Mouse (Mus musculus) midbrain, postnatal 0 days (tissue): Measurements from ENCODE around the gene Trim66. TPM values are rescaled to one million over a fixed set of nuclear protein-coding genes. Genes with fewer than 3 reads are reported as not detected.

Source experiments
- ATAC-seq: fragments of 200-750 bp; cut with Nextera tagmentation; 2 replicates; pipeline ENCODE4 v1.8.0; 2017; ENCODE audit warnings: moderate number of reproducible peaks, mild to moderate bottlenecking, moderate TSS enrichment, moderate library complexity; ENCODE audit not compliant: low FRiP score
- DNase-seq: peaks from one replicate; pipeline ENCODE4 v3.0.0-alpha.2; 2015; ENCODE audit warnings: low spot score
- H3K27ac ChIP-seq: fragments of 300-500 bp; sonication (generic); 2 replicates; pipeline ENCODE4 v1.5.1; 2014; ENCODE audit warnings: low read depth, mild to moderate bottlenecking, low read length, mixed read lengths
- H3K27me3 ChIP-seq: fragments of 300-500 bp; sonication (generic); 2 replicates; pipeline ENCODE4 v1.6.1; 2014; ENCODE audit warnings: low read length, control low read depth, mixed read lengths; ENCODE audit not compliant: insufficient read depth
- H3K36me3 ChIP-seq: fragments of 300-500 bp; sonication (generic); 2 replicates; pipeline ENCODE4 v1.6.1; 2014; ENCODE audit warnings: low read length, control low read depth, mixed read lengths; ENCODE audit not compliant: insufficient read depth
- H3K4me1 ChIP-seq: fragments of 300-500 bp; sonication (generic); 2 replicates; pipeline ENCODE4 v1.6.1; 2014; ENCODE audit warnings: mild to moderate bottlenecking, control low read depth, antibody characterized with exemption, low read length, mixed read lengths; ENCODE audit not compliant: insufficient read depth
- H3K4me2 ChIP-seq: fragments of 300-500 bp; sonication (generic); 2 replicates; pipeline ENCODE4 v1.6.1; 2014; ENCODE audit warnings: low read depth, mild to moderate bottlenecking, low read length, mixed read lengths; ENCODE audit not compliant: poor library complexity, severe bottlenecking
- H3K4me3 ChIP-seq: fragments of 300-500 bp; sonication (generic); 2 replicates; pipeline ENCODE4 v1.5.1; 2014; ENCODE audit warnings: low read depth, mild to moderate bottlenecking, low read length, moderate library complexity
- H3K9ac ChIP-seq: fragments of 300-500 bp; sonication (generic); replicated peaks from 2 replicates; pipeline ENCODE4 v1.6.1; 2014; ENCODE audit warnings: mild to moderate bottlenecking, low read length, moderate library complexity, mixed read lengths; ENCODE audit not compliant: poor library complexity, severe bottlenecking
- H3K9me3 ChIP-seq: fragments of 300-500 bp; sonication (generic); 2 replicates; pipeline ENCODE4 v1.6.1; 2016; ENCODE audit warnings: low read length, control low read depth
- CTCF ChIP-seq: IDR thresholded peaks from 2 replicates; pipeline ENCODE4 v1.5.1; 2016; ENCODE audit warnings: antibody characterized with exemption, mild to moderate bottlenecking
- WGBS: fragments of 180-500 bp; shearing (Covaris S2); extraction: QIAGEN DNeasy Blood & Tissue Kit; methylation state at CpG from one replicate; pipeline ENCODE4 v1.1.7; 2014; 5-methylcytosine and 5-hydroxymethylcytosine counted together
- polyA plus RNA-seq: library from polyadenylated mRNA; unstranded; fragments of >200 nt; fragmentation: Nextera tagmentation; extraction: Ambion mirVana; gene quantifications from 2 replicates; pipeline ENCODE4 v1.2.1, GENCODE M21; 2015
- total RNA-seq: library from RNA; depleted of rRNA; stranded (reverse); fragments of >200 nt; gene quantifications from 2 replicates; pipeline ENCODE4 v1.2.3, GENCODE M21; 2014

Gene Trim66
- total and polyA plus RNA-seq, 2 experiments from 2014 or later = 1.9 to 9.1 TPM

- no peak for TF ChIP-seq CTCF
- Histone ChIP-seq H3K4me2 (no peak overlapping the region), H3K4me3 (no peak overlapping the region), H3K27me3 (no peaks in the 10 kb centered on the region), H3K36me3 (0 out of 2 replicates have a peak, but pooled peaks cover 3% of the 10 kb centered on the region), H3K9ac (no peak overlapping the region), H3K9me3 (no peaks in the 10 kb centered on the region), H3K4me1 (no peaks in the 10 kb centered on the region), H3K27ac (no peak overlapping the region)
- WGBS = 90% methylated on average over 8 of the region's 8 CpGs
- DNase-seq (no peak), ATAC-seq (no peak; the same call in 1 of the 2 replicates)
Measured at GRCm38 (mm10) chr7:109460698-109461097, 47.2 kb downstream of the Trim66 start.

GRCm38 (mm10) chr7:109456563-109456962, 51.4 kb downstream of the Trim66 start:
- no peak for TF ChIP-seq CTCF
- no peak for ATAC-seq
- no peak for DNase-seq
- Histone ChIP-seq H3K4me2 (no peak overlapping the region), H3K27me3 (no peaks in the 10 kb centered on the region), H3K4me1 (no peaks in the 10 kb centered on the region), H3K36me3 (0 out of 2 replicates have a peak, but pooled peaks cover 3% of the 10 kb centered on the region), H3K4me3 (no peak overlapping the region), H3K9ac (no peak overlapping the region), H3K27ac (no peak overlapping the region), H3K9me3 (no peaks in the 10 kb centered on the region)
- 71% methylated on average over 6 of the region's 6 CpGs for WGBS

GRCm38 (mm10) chr7:109455748-109456147, 52.2 kb downstream of the Trim66 start:
- Histone ChIP-seq H3K4me3 (no peak overlapping the region), H3K4me1 (no peaks in the 10 kb centered on the region), H3K4me2 (no peak overlapping the region), H3K9me3 (no peaks in the 10 kb centered on the region), H3K9ac (no peak overlapping the region), H3K36me3 (0 out of 2 replicates have a peak, but pooled peaks cover 3% of the 10 kb centered on the region), H3K27ac (no peak overlapping the region), H3K27me3 (no peaks in the 10 kb centered on the region)
- no peak for ATAC-seq
- WGBS = 64% methylated on average over 2 of the region's 2 CpGs
- no peak for DNase-seq
- TF ChIP-seq CTCF = no peak

- Histone ChIP-seq H3K9ac (no peak overlapping the region), H3K4me1 (no peaks in the 10 kb centered on the region), H3K4me2 (no peak overlapping the region), H3K4me3 (no peak overlapping the region), H3K27ac (no peak overlapping the region), H3K36me3 (0 out of 2 replicates have a peak, but pooled peaks cover 3% of the 10 kb centered on the region), H3K27me3 (no peaks in the 10 kb centered on the region), H3K9me3 (no peaks in the 10 kb centered on the region)
- ATAC-seq (no peak), DNase-seq (no peak)
- WGBS = 91% methylated on average over 9 of the region's 9 CpGs
- TF ChIP-seq CTCF = no peak
Measured at GRCm38 (mm10) chr7:109454856-109455255, 53.1 kb downstream of the Trim66 start.

GRCm38 (mm10) chr7:109448060-109448459, 59.9 kb downstream of the Trim66 start:
- ATAC-seq (no peak), DNase-seq (no peak)
- Histone ChIP-seq H3K27me3 (no peaks in the 10 kb centered on the region), H3K4me1 (no peaks in the 10 kb centered on the region), H3K9me3 (no peaks in the 10 kb centered on the region), H3K4me2 (no peak overlapping the region), H3K27ac (no peak overlapping the region), H3K4me3 (no peak overlapping the region), H3K36me3 (no peaks in the 10 kb centered on the region), H3K9ac (no peak overlapping the region)
- WGBS = 62% methylated on average over 2 of the region's 2 CpGs
- TF ChIP-seq CTCF = no peak

- DNase-seq (peak; percentile 65), ATAC-seq (no peak)
- no peak overlapping the region for H3K4me2 ChIP-seq
- H3K4me3 ChIP-seq = no peak overlapping the region
- H3K27me3 ChIP-seq = no peaks in the 10 kb centered on the region
- TF ChIP-seq CTCF = peak; percentile 85
- H3K27ac ChIP-seq = no peak overlapping the region
- no peak overlapping the region for H3K9ac ChIP-seq
- WGBS = 11% methylated on average over 6 of the region's 6 CpGs
- no peaks in the 10 kb centered on the region for H3K36me3 ChIP-seq
- no peaks in the 10 kb centered on the region; the same call in 1 of the 2 replicates for H3K4me1 ChIP-seq
- H3K9me3 ChIP-seq = no peaks in the 10 kb centered on the region
Measured at GRCm38 (mm10) chr7:109445012-109445411, 62.9 kb downstream of the Trim66 start.
